Mouse (Mus musculus): ENCODE data around the gene Pa2g4.

DNA sequence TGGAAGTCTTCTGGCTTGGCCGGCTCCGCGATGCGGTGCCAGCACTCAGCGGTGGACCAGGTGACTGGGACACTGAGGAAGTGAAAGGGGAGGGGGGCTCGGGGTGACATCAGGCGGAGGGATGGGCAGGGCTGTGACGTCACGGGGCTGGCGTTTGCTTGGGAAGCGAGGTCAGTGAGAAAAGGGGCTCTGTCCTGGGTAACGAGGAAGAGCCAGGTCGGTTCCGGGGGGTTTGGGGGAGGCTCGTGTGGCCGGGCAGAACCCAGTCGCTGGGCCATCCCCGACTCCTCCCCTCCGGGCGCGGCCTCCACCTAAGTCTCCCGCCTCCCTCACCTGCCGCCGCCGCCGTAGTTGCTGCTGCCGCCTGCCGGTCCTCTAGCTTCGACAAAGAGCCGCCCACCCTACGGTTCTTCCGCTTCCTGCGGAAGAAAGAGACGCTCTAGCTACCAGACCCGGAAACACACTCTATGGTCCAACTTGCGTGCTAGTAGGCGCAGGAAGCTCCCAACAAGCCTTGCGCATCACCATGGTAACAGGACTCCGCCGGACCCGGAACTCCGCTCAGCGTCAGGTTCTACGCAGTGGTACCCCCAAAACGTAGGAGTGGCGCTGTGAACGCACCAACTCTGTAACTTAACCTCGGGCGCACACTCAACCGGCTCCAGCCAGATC is 18.3 kb downstream of the Pa2g4 start, which contains the start of gene Zc3h10:
- TF ChIP-seq CTCF (IDR thresholded peaks at IDR 0.05; ENCODE audit: insufficient read depth, low read depth, low read length) (no peak), POLR2A (IDR thresholded peaks at IDR 0.05; ENCODE audit: insufficient read depth, low read depth, low read length) (peak; percentile 51)
